Mouse (Mus musculus): ENCODE data around the gene Uba7. TPM values are rescaled to one million over a fixed set of nuclear protein-coding genes. Genes with fewer than 3 reads are reported as not detected.

The Uba7 gene
- total RNA-seq, 2 experiments from 2014 or later: 2.3 to 3.1 TPM

GRCm38 (mm10) chr9:107966676-107967075 is 8.6 kb upstream of the Uba7 start:
- intact Hi-C loops (cut with DNase I): no loop called here
- DNase-seq: no peak
- no peak for TF ChIP-seq CTCF (IDR thresholded peaks at IDR 0.05)
- no peak overlapping the region for H3K4me3 ChIP-seq
- peak overlapping the region; percentile 43 for H3K27ac ChIP-seq

- intact Hi-C loops (cut with DNase I): no loop called here
- Histone ChIP-seq H3K4me3 (no peak overlapping the region), H3K27ac (no peak overlapping the region)
These were observed 7.9 kb upstream of the Uba7 start for GRCm38 (mm10) chr9:107967437-107967836.

GRCm38 (mm10) chr9:107968531-107968930 is 6.8 kb upstream of the Uba7 start:
- no peak overlapping the region for H3K4me3 ChIP-seq
- intact Hi-C loops (cut with DNase I): no loop called here
- DNase-seq: no peak
- no peak for TF ChIP-seq CTCF (IDR thresholded peaks at IDR 0.05)
- no peak overlapping the region for H3K27ac ChIP-seq

More at GRCm38 (mm10) chr9:107967437-107967836, 7.9 kb upstream of the Uba7 start:
- TF ChIP-seq CTCF (IDR thresholded peaks at IDR 0.05): no peak
- DNase-seq: no peak

- Histone ChIP-seq H3K4me3 (no peak overlapping the region), H3K27ac (no peak overlapping the region)
- no peak for TF ChIP-seq CTCF (IDR thresholded peaks at IDR 0.05)
- no peak for DNase-seq
- intact Hi-C loops (cut with DNase I): no loop called here
These were observed 5.0 kb upstream of the Uba7 start for GRCm38 (mm10) chr9:107970311-107970710.

GRCm38 (mm10) chr9:107971690-107972541 is 3.4 kb upstream of the Uba7 start:
- no peak for TF ChIP-seq CTCF (IDR thresholded peaks at IDR 0.05)
- DNase-seq: no peak
- Histone ChIP-seq H3K27ac (0 out of 2 replicates have a peak overlapping the region, but pooled peaks have one; percentile 9), H3K4me3 (no peak overlapping the region)
- intact Hi-C loops (cut with DNase I): no loop called here

GRCm38 (mm10) chr9:107974491-107975171 is 674 bp upstream of the Uba7 start:
- Histone ChIP-seq H3K4me3 (peak overlapping the region; percentile 71; the same call in 1 of the 2 replicates), H3K27ac (peak overlapping the region; percentile 84)
- TF ChIP-seq CTCF (IDR thresholded peaks at IDR 0.05): no peak
- DNase-seq: no peak
- intact Hi-C loops (cut with DNase I): no loop called here

GRCm38 (mm10) chr9:107978815-107979214 is 3.5 kb downstream of the Uba7 start:
- Histone ChIP-seq H3K27ac (no peak overlapping the region), H3K4me3 (no peak overlapping the region)
- no peak for TF ChIP-seq CTCF (IDR thresholded peaks at IDR 0.05)
- intact Hi-C loops (cut with DNase I): no loop called here
- no peak for DNase-seq

GRCm38 (mm10) chr9:107981684-107982605 is 6.6 kb downstream of the Uba7 start:
- no peak for DNase-seq
- peak overlapping the region; percentile 89 for H3K27ac ChIP-seq
- TF ChIP-seq CTCF (IDR thresholded peaks at IDR 0.05): no peak
- intact Hi-C loops (cut with DNase I): no loop called here
- peak overlapping the region; percentile 73 for H3K4me3 ChIP-seq

- Histone ChIP-seq H3K27ac (peak within 1 kb of the TSS; percentile 89), H3K4me3 (peak within 1 kb of the TSS; percentile 73)
- TF ChIP-seq CTCF (IDR thresholded peaks at IDR 0.05): no peak
- DNase-seq: peak; percentile 72
- intact Hi-C loops (cut with DNase I): no loop called here
These were observed 7.5 kb downstream of the Uba7 start, which contains the start of gene Gm20661 for GRCm38 (mm10) chr9:107982681-107983346. TSS of gene Gm20661 (plus strand) at chr9:107983058.

GRCm38 (mm10) chr9:107983421-107983890 is 8.2 kb downstream of the Uba7 start:
- intact Hi-C loops (cut with DNase I): no loop called here

GRCm38 (mm10) chr9:107984052-107984753 is 8.9 kb downstream of the Uba7 start:
- no peak for TF ChIP-seq CTCF (IDR thresholded peaks at IDR 0.05)
- intact Hi-C loops (cut with DNase I): loop anchor here (2.0 kb wide), 1 partner anchor 69 kb away; the partner anchor contains the start of gene Amigo3
- Histone ChIP-seq H3K27ac (peak overlapping the region; percentile 89), H3K4me3 (peak overlapping the region; percentile 73)
- peak; percentile 34 for DNase-seq

More at GRCm38 (mm10) chr9:107983421-107983890, 8.2 kb downstream of the Uba7 start:
- peak; percentile 81 for DNase-seq
- Histone ChIP-seq H3K27ac (peak overlapping the region; percentile 89), H3K4me3 (peak overlapping the region; percentile 73)
- no peak for TF ChIP-seq CTCF (IDR thresholded peaks at IDR 0.05)
